Mouse (Mus musculus) lung, adult 2 months (tissue): ENCODE results near the gene Lhx4. TPM values are rescaled to one million over a fixed set of nuclear protein-coding genes. Genes with fewer than 3 reads are reported as not detected.

Experiments
- DNase-seq: peaks from one replicate; pipeline ENCODE4 v3.0.0; 2022
- H3K4me1 ChIP-seq: fragments of 200-500 bp; 2 replicates; pipeline ENCODE4 v1.6.1; 2011; ENCODE audit warnings: low read length; ENCODE audit not compliant: control insufficient read depth, insufficient read depth
- H3K4me3 ChIP-seq: fragments of 200-500 bp; replicated peaks from 2 replicates; pipeline ENCODE3; 2011; ENCODE audit warnings: low read depth, mild to moderate bottlenecking, control low read depth, low read length; ENCODE audit errors: extremely low read depth
- CTCF ChIP-seq: fragments of 200-500 bp; IDR thresholded peaks from 2 replicates; pipeline ENCODE4 v1.5.1; 2011; ENCODE audit warnings: mild to moderate bottlenecking, low read length, control low read depth; ENCODE audit not compliant: insufficient read depth
- POLR2A ChIP-seq: fragments of 200-500 bp; IDR thresholded peaks from 2 replicates; pipeline ENCODE4 v1.6.1; 2011; ENCODE audit warnings: low read depth, mild to moderate bottlenecking, control low read depth, low read length, borderline replicate concordance; ENCODE audit errors: extremely low read depth
- WGBS: fragments of 180-500 bp; shearing (Covaris S2); methylation state at CpG from one replicate; pipeline ENCODE4 v1.1.7; 2018; 5-methylcytosine and 5-hydroxymethylcytosine counted together
- polyA plus RNA-seq: library from polyadenylated mRNA; depleted of rRNA; stranded (reverse); fragments of >200 nt; gene quantifications from 2 replicates; pipeline ENCODE4 v1.2.3, GENCODE M21; 2012; rRNA removed

The Lhx4 gene
- not detected in 2 replicates for polyA plus RNA-seq

GRCm38 (mm10) chr1:155751484-155752255 lies at the start of gene Lhx4:
Lhx4 (minus strand) TSS chr1:155751684.
- no peaks in the 10 kb centered on the region for H3K4me1 ChIP-seq
- TF ChIP-seq POLR2A (no peak), CTCF (no peak)
- WGBS: 65% methylated on average over 6 of the region's 6 CpGs
- no peak for DNase-seq
- no peak within 1 kb of the TSS for H3K4me3 ChIP-seq

DNA sequence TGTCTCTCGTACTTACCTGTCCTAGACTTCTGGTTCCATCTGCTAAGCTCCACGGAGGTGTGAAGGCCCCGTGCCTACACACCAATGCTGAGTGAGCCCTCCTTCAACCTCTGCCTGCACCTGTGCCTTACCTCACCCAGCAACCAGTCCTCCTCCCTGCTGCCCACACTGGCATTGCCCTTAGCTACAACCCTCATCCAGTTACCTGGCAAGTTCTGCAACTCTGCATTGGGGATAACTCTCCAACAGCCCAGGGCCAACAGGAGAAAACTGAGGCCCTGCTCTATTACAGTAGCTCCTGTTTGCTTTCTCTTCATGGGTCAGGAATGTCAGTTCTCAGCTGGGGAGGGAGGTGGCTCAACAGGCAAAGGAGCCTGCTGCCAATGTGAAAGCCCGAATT lies 46.5 kb upstream of the Lhx4 start:
- Histone ChIP-seq H3K4me3 (no peak overlapping the region), H3K4me1 (peaks cover 3% of the 10 kb centered on the region)
- TF ChIP-seq POLR2A (no peak), CTCF (no peak)
- no peak for DNase-seq
- WGBS: 75% methylated on average over 4 of the region's 4 CpGs

DNA sequence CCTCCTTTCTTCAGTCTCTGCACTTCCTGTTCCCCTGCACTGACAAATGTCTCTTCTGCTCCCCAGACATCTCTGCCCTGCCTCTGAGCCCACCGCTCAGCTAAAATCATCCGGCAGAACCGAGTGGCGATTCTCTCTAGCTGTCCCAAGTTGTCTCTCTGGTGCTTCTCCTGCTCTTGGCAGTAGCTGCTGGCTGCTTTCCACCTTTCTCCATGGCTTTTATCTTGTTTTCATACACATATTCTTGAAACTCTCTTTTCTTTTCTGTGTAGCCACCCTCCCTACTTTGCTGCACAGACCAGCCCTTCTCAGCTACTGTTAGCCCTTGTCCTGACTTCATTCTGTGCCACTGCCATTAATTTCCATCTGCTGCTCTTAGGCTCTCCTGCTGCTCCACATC lies 45.9 kb upstream of the Lhx4 start:
- DNase-seq: no peak
- TF ChIP-seq CTCF: no peak
- no peak for TF ChIP-seq POLR2A
- Histone ChIP-seq H3K4me3 (no peak overlapping the region), H3K4me1 (peaks cover 3% of the 10 kb centered on the region)
- WGBS: 34% methylated on average over 4 of the region's 4 CpGs

- H3K4me3 ChIP-seq: no peak overlapping the region
- no peak for TF ChIP-seq CTCF
- no peak for TF ChIP-seq POLR2A
- WGBS: 63% methylated on average over 11 of the region's 11 CpGs
- DNase-seq: no peak
- peaks cover 3% of the 10 kb centered on the region for H3K4me1 ChIP-seq
These were observed 45.4 kb upstream of the Lhx4 start for GRCm38 (mm10) chr1:155796757-155797405.

- 78% methylated on average over 5 of the region's 5 CpGs for WGBS
- no peak for DNase-seq
- peaks cover 3% of the 10 kb centered on the region for H3K4me1 ChIP-seq
- TF ChIP-seq CTCF (no peak), POLR2A (no peak)
- no peak overlapping the region for H3K4me3 ChIP-seq
These were observed 44.3 kb upstream of the Lhx4 start for GRCm38 (mm10) chr1:155795791-155796233.

- DNase-seq: no peak
- WGBS: 64% methylated on average over 6 of the region's 6 CpGs
These were observed 43.4 kb upstream of the Lhx4 start for GRCm38 (mm10) chr1:155794855-155795254.

DNA sequence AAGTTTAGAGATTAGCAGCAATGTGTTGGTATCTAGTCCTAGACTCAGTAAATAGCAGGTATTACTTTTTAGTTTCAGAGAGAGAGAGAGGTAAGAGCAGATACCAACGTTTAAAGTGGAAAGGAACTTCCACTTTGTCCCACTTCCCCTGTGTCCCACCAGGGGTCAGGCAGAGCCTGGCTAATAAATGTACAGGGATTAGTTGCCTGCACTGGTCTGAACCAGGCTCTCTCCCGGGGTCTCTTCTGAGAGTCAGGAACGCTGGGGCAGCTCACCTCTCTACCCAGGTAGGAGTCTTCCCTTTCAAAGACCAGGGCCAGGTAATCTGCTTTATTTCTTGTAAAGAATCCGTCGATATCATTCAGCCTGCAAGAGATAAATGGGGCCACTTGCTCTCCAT lies 40.4 kb upstream of the Lhx4 start:
- no peak for DNase-seq
- no peak overlapping the region for H3K4me3 ChIP-seq
- WGBS: 55% methylated on average over 5 of the region's 5 CpGs
- no peaks in the 10 kb centered on the region for H3K4me1 ChIP-seq
- TF ChIP-seq POLR2A (no peak), CTCF (peak; percentile 53)

More at GRCm38 (mm10) chr1:155794855-155795254, 43.4 kb upstream of the Lhx4 start:
- H3K4me3 ChIP-seq: no peak overlapping the region
- TF ChIP-seq POLR2A: no peak
- TF ChIP-seq CTCF: no peak
- H3K4me1 ChIP-seq: peaks cover 3% of the 10 kb centered on the region

DNA sequence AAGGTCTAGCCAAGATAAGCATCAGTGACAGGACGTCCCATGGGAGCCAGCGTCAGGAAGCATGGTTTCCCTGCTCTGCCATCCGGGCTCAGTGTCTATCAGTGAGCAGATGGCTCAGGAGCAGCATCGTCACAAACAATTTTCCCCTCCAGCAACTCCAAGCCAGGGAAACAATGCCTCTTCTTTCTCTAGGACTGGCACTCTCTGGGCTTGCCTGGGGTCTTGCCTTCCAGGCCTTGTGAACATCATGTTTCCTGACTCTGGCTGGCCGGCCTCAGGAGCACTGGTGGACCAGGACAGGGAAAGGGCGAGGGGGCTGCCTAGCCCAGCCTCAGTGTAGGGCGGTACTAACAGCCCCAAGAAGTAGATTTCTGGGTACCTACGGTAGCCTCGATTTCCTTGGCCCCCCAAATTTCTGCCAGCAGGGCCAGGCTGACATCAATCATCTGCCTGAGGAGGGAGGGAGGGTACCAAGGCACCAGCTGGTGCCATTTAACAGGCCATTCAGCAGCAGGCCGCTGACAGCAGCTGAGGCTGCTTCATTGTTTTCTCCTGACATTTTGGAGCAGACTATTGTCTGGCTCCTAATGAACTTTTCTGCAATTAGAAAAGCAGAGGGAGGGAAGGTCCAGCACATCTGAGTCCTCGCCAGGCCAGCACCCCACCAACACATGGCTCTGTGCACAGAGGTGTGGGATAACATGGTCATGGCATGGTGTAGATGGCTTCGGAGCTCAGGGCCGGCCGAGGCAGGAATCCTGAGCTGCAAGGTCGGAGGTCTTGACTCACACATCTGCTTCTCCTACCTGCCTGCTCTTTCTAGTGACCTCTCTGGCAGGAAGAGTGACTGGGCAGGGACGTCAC lies 38.9 kb upstream of the Lhx4 start:
- TF ChIP-seq POLR2A: no peak
- no peak for TF ChIP-seq CTCF
- DNase-seq: no peak
- H3K4me1 ChIP-seq: no peaks in the 10 kb centered on the region
- WGBS: 78% methylated on average over 16 of the region's 16 CpGs
- H3K4me3 ChIP-seq: no peak overlapping the region

DNA sequence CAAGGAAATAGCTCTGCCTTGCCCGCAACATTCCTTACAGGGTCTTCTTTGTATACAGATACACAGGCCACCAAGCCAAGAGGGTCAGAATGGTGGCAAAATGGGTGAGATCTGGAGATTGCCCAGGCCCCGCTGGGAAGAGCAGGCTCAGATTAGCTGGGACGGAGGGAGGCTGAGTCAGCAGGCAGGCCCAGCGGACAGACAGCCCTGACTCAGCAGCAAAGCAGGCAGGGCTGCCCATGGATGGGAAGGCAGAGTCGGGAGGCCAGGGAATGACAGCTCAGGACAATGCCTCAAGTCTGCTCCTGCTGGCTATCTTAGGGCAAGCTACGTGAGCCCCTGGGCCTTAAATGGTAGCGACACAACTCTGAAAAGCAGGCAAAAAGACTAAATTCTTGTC lies 34.4 kb upstream of the Lhx4 start:
- DNase-seq: no peak
- H3K4me3 ChIP-seq: no peak overlapping the region
- TF ChIP-seq CTCF (no peak), POLR2A (no peak)
- H3K4me1 ChIP-seq: no peaks in the 10 kb centered on the region
- 80% methylated on average over 7 of the region's 7 CpGs for WGBS
